Mouse (Mus musculus) limb, embryonic 12.5 days (tissue): ENCODE data around the gene Rbm19. TPM values are rescaled to one million over a fixed set of nuclear protein-coding genes. Genes with fewer than 3 reads are reported as not detected.

Experiments used
- ATAC-seq: fragments of 200-750 bp; cut with Nextera tagmentation; 2 replicates; pipeline ENCODE4 v1.8.0; 2017; ENCODE audit warnings: low read depth, moderate TSS enrichment; ENCODE audit not compliant: insufficient number of reproducible peaks, insufficient read depth, low FRiP score, low TSS enrichment
- H3K27ac ChIP-seq: fragments of 300-500 bp; sonication (generic); 2 replicates; pipeline ENCODE4 v1.5.1; 2016; ENCODE audit warnings: mild to moderate bottlenecking, moderate library complexity
- H3K27me3 ChIP-seq: fragments of 300-500 bp; sonication (generic); 2 replicates; pipeline ENCODE4 v1.6.1; 2016; ENCODE audit warnings: mild to moderate bottlenecking, moderate library complexity
- H3K36me3 ChIP-seq: fragments of 300-500 bp; sonication (generic); 2 replicates; pipeline ENCODE4 v1.6.1; 2016; ENCODE audit warnings: mild to moderate bottlenecking, moderate library complexity
- H3K4me1 ChIP-seq: fragments of 300-500 bp; sonication (generic); replicated peaks from 2 replicates; pipeline ENCODE4 v1.6.1; 2016
- H3K4me2 ChIP-seq: fragments of 300-500 bp; sonication (generic); 2 replicates; pipeline ENCODE4 v1.6.1; 2016; ENCODE audit warnings: mild to moderate bottlenecking, moderate library complexity
- H3K4me3 ChIP-seq: fragments of 300-500 bp; sonication (generic); replicated peaks from 2 replicates; pipeline ENCODE4 v1.5.1; 2016; ENCODE audit warnings: mild to moderate bottlenecking
- H3K9ac ChIP-seq: fragments of 300-500 bp; sonication (generic); replicated peaks from 2 replicates; pipeline ENCODE4 v1.6.1; 2016; ENCODE audit warnings: mild to moderate bottlenecking, moderate library complexity
- H3K9me3 ChIP-seq: fragments of 300-500 bp; sonication (generic); 2 replicates; pipeline ENCODE4 v1.6.1; 2016; ENCODE audit warnings: mild to moderate bottlenecking, moderate library complexity
- WGBS: fragments of 180-500 bp; shearing (Covaris S2); methylation state at CpG from one replicate; pipeline ENCODE4 v1.1.7; 2016; 5-methylcytosine and 5-hydroxymethylcytosine counted together
- polyA plus RNA-seq: library from polyadenylated mRNA; unstranded; fragments of >200 nt; fragmentation: Nextera tagmentation; extraction: Ambion mirVana; gene quantifications from 2 replicates; pipeline ENCODE4 v1.2.1, GENCODE M21; 2016

Gene Rbm19
- polyA plus RNA-seq, 1 experiment from 2014 or later: 31.1 TPM

GRCm38 (mm10) chr5:120235571-120235970, 119.3 kb downstream of the Rbm19 start:
- Histone ChIP-seq H3K9me3 (no peaks in the 10 kb centered on the region), H3K27me3 (peaks cover 47% of the 10 kb centered on the region), H3K27ac (no peak overlapping the region), H3K4me1 (peaks cover 12% of the 10 kb centered on the region), H3K36me3 (no peaks in the 10 kb centered on the region), H3K4me3 (no peak overlapping the region), H3K4me2 (no peak overlapping the region), H3K9ac (no peak overlapping the region)
- no peak for ATAC-seq
- WGBS: 79% methylated on average over 11 of the region's 11 CpGs

DNA sequence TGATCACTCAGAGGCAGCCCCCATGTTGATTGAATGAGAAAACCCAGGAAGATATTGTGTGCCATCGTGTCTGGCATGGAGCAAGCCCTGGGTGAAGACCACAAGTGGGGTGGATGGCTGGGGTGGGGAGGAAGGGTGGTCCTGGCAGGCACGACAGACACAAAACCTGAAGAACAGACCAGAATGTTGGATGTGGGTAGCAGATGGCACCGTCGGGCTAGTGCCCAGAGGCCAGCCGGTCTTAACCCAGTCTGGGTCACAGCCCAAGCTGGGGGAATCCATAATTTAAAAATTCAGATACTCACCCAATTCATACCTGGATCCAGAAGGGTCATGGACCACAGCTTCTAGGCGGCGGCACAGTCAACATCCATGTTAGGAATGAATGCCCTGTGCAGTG, 123.8 kb downstream of the Rbm19 start:
- H3K27me3 ChIP-seq: peaks cover 61% of the 10 kb centered on the region
- no peak for ATAC-seq
- no peaks in the 10 kb centered on the region for H3K9me3 ChIP-seq
- H3K4me1 ChIP-seq: no peaks in the 10 kb centered on the region
- H3K4me3 ChIP-seq: no peak overlapping the region
- WGBS: 89% methylated on average over 7 of the region's 7 CpGs
- H3K4me2 ChIP-seq: no peak overlapping the region
- H3K27ac ChIP-seq: no peak overlapping the region
- H3K36me3 ChIP-seq: no peaks in the 10 kb centered on the region
- H3K9ac ChIP-seq: no peak overlapping the region

- H3K36me3 ChIP-seq: no peaks in the 10 kb centered on the region
- peaks cover 89% of the 10 kb centered on the region for H3K27me3 ChIP-seq
- 46% methylated on average over 5 of the region's 5 CpGs for WGBS
- no peak for ATAC-seq
- no peaks in the 10 kb centered on the region for H3K9me3 ChIP-seq
- H3K4me1 ChIP-seq: 0 out of 2 replicates have a peak, but pooled peaks cover 5% of the 10 kb centered on the region
- no peak overlapping the region for H3K4me2 ChIP-seq
- no peak overlapping the region for H3K9ac ChIP-seq
- H3K4me3 ChIP-seq: no peak overlapping the region
- no peak overlapping the region for H3K27ac ChIP-seq
Measured at GRCm38 (mm10) chr5:120245336-120245735, 129.1 kb downstream of the Rbm19 start.
